Mouse (Mus musculus): Measurements from ENCODE around the gene Mfsd2b.
"Not testable (repeated sequence)": the region's sequence is repeated elsewhere in the genome, so short reads cannot be mapped to it uniquely, and the experiment has no call there.

Mfsd2b gene

GRCm38 (mm10) chr12:4874161-4874927 is at the start of gene Mfsd2b:
Gene Mfsd2b (minus strand): TSS chr12:4874359.
- POLR2A ChIA-PET = interaction anchor here (0.6 to 6.3 kb wide), 58 partner anchors 8 to 282 kb away, joined by 3 to 102 read pairs (median 6); partner anchors contain the start of genes Atad2b (in 4 of the 4), Sf3b6 (in 2 of the 4), Fam228b (in 1 of the 4) and Fkbp1b (in 1 of the 4)
- CTCF ChIA-PET = interaction anchor here (0.5 to 1.8 kb wide), 14 partner anchors 10 to 400 kb away, joined by 3 to 13 read pairs (median 5); partner anchors contain the start of genes Atad2b (in 3 of the 4), Gm3625 (in 1 of the 4) and Itsn2 (in 1 of the 4)

GRCm38 (mm10) chr12:4917805-4918591 is 43.8 kb upstream of the Mfsd2b start:
- ChIA-PET POLR2A (interaction anchor here (0.5 to 12.4 kb wide), 75 partner anchors 8 to 684 kb away, joined by 3 to 445 read pairs (median 5); partner anchors contain the start of genes Mfsd2b (in 4 of the 4), Sf3b6 (in 3 of the 4), Fam228b (in 2 of the 4) and Ubxn2a (in 2 of the 4)), CTCF (interaction anchor here (0.6 to 2.9 kb wide), 42 partner anchors 8 to 149 kb away, joined by 3 to 22 read pairs (median 4); partner anchors contain the start of genes Mfsd2b (in 3 of the 4), Fam228b (in 1 of the 4), Pfn4 (in 1 of the 4) and Sf3b6 (in 1 of the 4))

- ChIA-PET CTCF (interaction anchor here (0.6 to 2.9 kb wide), 44 partner anchors 9 to 188 kb away, joined by 3 to 22 read pairs (median 4); partner anchors contain the start of genes Mfsd2b (in 3 of the 4), Fam228b (in 1 of the 4), Pfn4 (in 1 of the 4) and Sf3b6 (in 1 of the 4)), POLR2A (interaction anchor here (0.5 to 12.4 kb wide), 67 partner anchors 9 to 558 kb away, joined by 3 to 445 read pairs (median 6); partner anchors contain the start of genes Mfsd2b (in 4 of the 4), Sf3b6 (in 3 of the 4), Fam228b (in 2 of the 4) and Ubxn2a (in 2 of the 4))
Measured at GRCm38 (mm10) chr12:4916994-4917804, 43.0 kb upstream of the Mfsd2b start, which contains the start of gene Atad2b. Gene Atad2b (plus strand): TSS chr12:4917353.

- POLR2A ChIA-PET = interaction anchor here (0.6 to 12.4 kb wide), 39 partner anchors 9 to 681 kb away, joined by 3 to 445 read pairs (median 5); partner anchors contain the start of genes Mfsd2b (in 3 of the 4), Sf3b6 (in 3 of the 4), Cenpo (in 1 of the 4) and Ptrhd1 (in 1 of the 4)
Measured at GRCm38 (mm10) chr12:4914944-4915343, 40.8 kb upstream of the Mfsd2b start.

GRCm38 (mm10) chr12:4914441-4914840 is 40.3 kb upstream of the Mfsd2b start:
- POLR2A ChIA-PET = interaction anchor here (0.7 to 12.4 kb wide), 32 partner anchors 8 to 1144 kb away, joined by 3 to 445 read pairs (median 5); partner anchors contain the start of genes Mfsd2b (in 3 of the 4), Cenpo (in 1 of the 4), Ptrhd1 (in 1 of the 4) and Sf3b6 (in 1 of the 4)
- CTCF ChIA-PET = interaction anchor here in 3 of 4 experiments (0.6 to 1.2 kb wide), 5 partner anchors 9 to 522 kb away, joined by 3 to 5 read pairs (median 3); no protein-coding TSS in a partner anchor

More at GRCm38 (mm10) chr12:4914944-4915343, 40.8 kb upstream of the Mfsd2b start:
- CTCF ChIA-PET = interaction anchor here in 2 of 4 experiments (0.7 to 1.2 kb wide), 5 partner anchors 9 to 523 kb away, joined by 3 to 5 read pairs (median 3); no protein-coding TSS in a partner anchor

- POLR2A ChIA-PET = interaction anchor here in 3 of 4 experiments (0.6 to 12.4 kb wide), 15 partner anchors 9 to 927 kb away, joined by 3 to 445 read pairs (median 4); partner anchors contain the start of genes Mfsd2b (in 2 of the 3) and Ubxn2a (in 1 of the 3)
- CTCF ChIA-PET = interaction anchor here in 1 of 4 experiments (0.6 to 0.7 kb wide), 2 partner anchors 37 to 464 kb away, joined by 4 to 5 read pairs; partner anchors contain the start of genes Klhl29 and Mfsd2b
Measured at GRCm38 (mm10) chr12:4911716-4912115, 37.6 kb upstream of the Mfsd2b start.

GRCm38 (mm10) chr12:4910496-4910895 is 36.3 kb upstream of the Mfsd2b start:
- CTCF ChIA-PET = not testable (repeated sequence)
- POLR2A ChIA-PET = interaction anchor here in 1 of 4 experiments (10.8 kb wide), 1 partner anchor 10 kb away, joined by 445 read pairs; the partner anchor contains the start of gene Ubxn2a

GRCm38 (mm10) chr12:4908391-4908790 is 34.2 kb upstream of the Mfsd2b start:
- ChIA-PET CTCF (interaction anchor here in 3 of 4 experiments (0.7 to 1.7 kb wide), 3 partner anchors 9 to 10 kb away, joined by 3 to 6 read pairs (median 4); partner anchors contain the start of gene Atad2b (in 3 of the 3)), POLR2A (interaction anchor here (0.6 to 21.5 kb wide), 19 partner anchors 8 to 551 kb away, joined by 3 to 445 read pairs (median 7); partner anchors contain the start of genes Atad2b (in 4 of the 4), Mfsd2b (in 2 of the 4) and Klhl29 (in 1 of the 4))

- ChIA-PET POLR2A (interaction anchor here (0.7 to 21.5 kb wide), 20 partner anchors 8 to 549 kb away, joined by 3 to 445 read pairs (median 10); partner anchors contain the start of genes Atad2b (in 4 of the 4) and Mfsd2b (in 1 of the 4)), CTCF (interaction anchor here (0.7 to 2.8 kb wide), 4 partner anchors 10 to 18 kb away, joined by 3 to 22 read pairs (median 5); partner anchors contain the start of gene Atad2b (in 3 of the 4))
Measured at GRCm38 (mm10) chr12:4906951-4907906, 33.1 kb upstream of the Mfsd2b start, which contains the start of gene Ubxn2a. Gene Ubxn2a (minus strand): TSS chr12:4907705.

GRCm38 (mm10) chr12:4906476-4906875 is 32.3 kb upstream of the Mfsd2b start:
- ChIA-PET CTCF (interaction anchor here (0.7 to 2.8 kb wide), 8 partner anchors 9 to 33 kb away, joined by 3 to 22 read pairs (median 5); partner anchors contain the start of genes Atad2b (in 2 of the 4) and Mfsd2b (in 1 of the 4)), POLR2A (interaction anchor here (0.6 to 21.5 kb wide), 21 partner anchors 9 to 318 kb away, joined by 3 to 445 read pairs (median 7); partner anchors contain the start of genes Atad2b (in 3 of the 4) and Mfsd2b (in 3 of the 4))

GRCm38 (mm10) chr12:4905946-4906345 is 31.8 kb upstream of the Mfsd2b start:
- POLR2A ChIA-PET = interaction anchor here (0.5 to 21.5 kb wide), 32 partner anchors 9 to 1032 kb away, joined by 3 to 445 read pairs (median 5); partner anchors contain the start of genes Atad2b (in 4 of the 4), Mfsd2b (in 4 of the 4), Fam228b (in 1 of the 4) and Pfn4 (in 1 of the 4)
- CTCF ChIA-PET = interaction anchor here (0.6 to 2.8 kb wide), 14 partner anchors 9 to 1526 kb away, joined by 3 to 22 read pairs (median 4); partner anchors contain the start of genes Atad2b (in 3 of the 4) and Mfsd2b (in 1 of the 4)

- POLR2A ChIA-PET = interaction anchor here (0.5 to 21.5 kb wide), 38 partner anchors 7 to 1028 kb away, joined by 3 to 445 read pairs (median 5); partner anchors contain the start of genes Atad2b (in 3 of the 4), Mfsd2b (in 3 of the 4), Ubxn2a (in 2 of the 4) and Fam228b (in 1 of the 4)
- CTCF ChIA-PET = interaction anchor here (0.6 to 2.2 kb wide), 7 partner anchors 19 to 183 kb away, joined by 3 to 6 read pairs (median 3); partner anchors contain the start of gene Atad2b (in 2 of the 4)
Measured at GRCm38 (mm10) chr12:4898024-4898423, 23.9 kb upstream of the Mfsd2b start.

- ChIA-PET CTCF (interaction anchor here in 1 of 4 experiments (1.0 kb wide), 1 partner anchor 27 kb away, joined by 4 read pairs; the partner anchor contains the start of gene Atad2b), POLR2A (interaction anchor here in 2 of 4 experiments (0.6 to 21.5 kb wide), 8 partner anchors 4 to 37 kb away, joined by 3 to 357 read pairs (median 15); partner anchors contain the start of genes Atad2b (in 2 of the 2), Mfsd2b (in 1 of the 2) and Ubxn2a (in 1 of the 2))
Measured at GRCm38 (mm10) chr12:4889891-4890290, 15.7 kb upstream of the Mfsd2b start.

GRCm38 (mm10) chr12:4889251-4889650 is 15.1 kb upstream of the Mfsd2b start:
- POLR2A ChIA-PET = interaction anchor here (0.5 to 21.5 kb wide), 13 partner anchors 4 to 37 kb away, joined by 3 to 357 read pairs (median 6); partner anchors contain the start of genes Atad2b (in 2 of the 4), Mfsd2b (in 1 of the 4) and Ubxn2a (in 1 of the 4)
- CTCF ChIA-PET = interaction anchor here in 3 of 4 experiments (0.6 to 1.0 kb wide), 3 partner anchors 18 to 123 kb away, joined by 4 to 5 read pairs (median 5); partner anchors contain the start of gene Atad2b (in 1 of the 3)
